Mouse (Mus musculus): ENCODE data around the gene Mien1.

Gene Mien1

DNA sequence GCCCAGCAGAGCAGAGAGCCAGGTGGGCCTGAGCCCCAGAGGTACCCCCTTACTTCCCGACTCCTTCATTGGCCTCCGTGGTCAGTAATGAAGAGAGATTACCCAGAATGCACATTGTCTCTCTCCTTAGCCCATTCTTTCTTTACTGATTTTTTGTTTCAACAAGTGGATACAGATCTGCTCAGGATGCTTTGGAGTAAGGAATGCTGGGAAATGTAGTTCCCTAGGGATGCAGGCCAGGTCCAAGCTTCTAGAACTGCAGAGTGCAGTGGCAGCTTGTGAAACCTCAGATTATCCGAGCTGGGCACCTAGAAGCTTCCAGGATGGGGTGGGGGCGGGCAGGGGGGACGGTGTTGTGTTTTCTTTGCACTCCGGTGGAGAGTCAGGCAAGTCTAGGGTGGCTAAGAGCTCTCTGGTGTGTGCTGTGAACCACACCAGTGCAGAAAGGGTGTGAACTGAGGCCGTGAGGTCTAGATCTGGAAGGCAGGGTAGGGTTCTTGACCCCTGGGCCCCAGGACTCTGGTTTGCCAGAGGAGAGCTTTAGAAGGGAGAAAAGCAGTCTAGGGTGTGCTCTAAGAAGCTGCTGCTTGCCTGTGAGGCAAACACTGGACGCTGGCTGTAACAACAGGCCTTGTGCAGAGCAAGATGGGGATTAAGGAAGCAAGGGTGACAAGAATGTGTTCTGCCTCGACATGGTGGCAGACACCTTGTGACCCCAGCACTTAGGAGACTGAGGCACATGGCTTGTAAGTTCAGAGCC lies 6.9 kb downstream of the Mien1 start:
- in situ Hi-C loops (cut with MboI) = no loop called here

DNA sequence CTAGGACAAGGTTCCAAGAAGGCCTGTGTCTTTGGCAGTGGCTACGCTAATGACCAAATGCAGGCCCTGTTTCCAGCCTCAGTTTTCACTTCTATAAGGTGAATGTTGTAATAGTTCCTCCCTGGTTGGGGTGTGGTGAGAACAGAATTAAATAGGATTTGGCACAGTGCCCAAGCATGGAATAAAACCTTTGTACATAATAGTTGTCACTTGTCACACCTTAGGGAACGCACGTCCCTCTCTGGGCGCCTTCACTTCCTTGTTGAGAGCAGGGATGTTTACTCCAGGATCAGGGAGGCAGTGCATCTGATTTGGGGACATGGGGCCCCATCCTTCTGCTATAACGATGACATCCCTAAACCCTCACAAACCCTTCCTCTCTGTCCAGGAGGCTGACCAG lies 10.4 kb downstream of the Mien1 start:
- in situ Hi-C loops (cut with MboI) = no loop called here

DNA sequence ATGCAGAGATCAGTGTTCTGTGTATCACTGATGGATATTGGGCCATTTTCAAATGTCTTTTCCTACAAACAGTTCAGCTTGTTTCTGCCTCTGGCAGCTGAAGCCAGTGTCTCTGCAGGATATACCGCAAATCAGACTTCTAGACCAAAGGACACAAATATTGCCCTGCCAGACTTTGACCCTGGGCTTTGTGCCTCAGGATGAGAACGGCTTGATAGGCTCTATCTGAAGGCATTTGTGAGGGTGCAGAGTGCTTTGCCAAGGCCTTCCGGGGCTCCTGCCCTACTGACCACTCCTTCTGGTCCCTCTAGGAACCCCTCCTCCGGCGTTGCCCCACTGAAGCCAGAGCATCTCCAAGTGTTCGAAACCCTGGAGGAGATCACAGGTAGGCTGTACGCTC lies 12.2 kb downstream of the Mien1 start:
- in situ Hi-C loops (cut with MboI) = no loop called here

DNA sequence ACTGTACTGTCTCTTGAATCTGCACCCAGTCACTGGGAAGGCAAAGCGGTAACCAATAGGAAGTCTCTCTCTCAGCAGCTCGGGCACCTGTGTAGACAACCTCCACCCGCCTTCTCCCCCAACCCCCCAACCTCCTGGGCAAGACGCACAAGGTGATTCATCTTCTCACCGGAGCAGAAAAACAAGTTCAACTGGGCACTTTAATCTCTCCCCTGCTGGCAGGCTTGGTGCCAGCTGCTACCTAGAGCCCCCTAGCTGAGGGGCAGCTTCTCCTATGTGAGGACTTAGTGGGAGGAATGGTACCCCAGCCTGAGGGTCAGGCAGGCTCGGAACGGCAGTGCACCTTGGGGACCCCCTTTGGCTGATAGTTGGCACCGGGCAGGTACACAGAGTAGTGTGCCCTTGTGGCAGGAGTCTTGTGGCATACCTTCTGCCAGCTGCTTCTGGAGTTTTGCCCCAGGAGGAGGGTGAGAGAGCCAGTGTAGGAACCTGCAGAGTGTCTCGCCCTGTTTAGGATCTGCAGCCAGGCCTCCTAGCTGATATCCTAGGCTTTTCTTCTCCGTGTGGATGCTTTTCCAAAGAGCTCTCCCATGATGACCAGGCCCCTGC lies 19.7 kb downstream of the Mien1 start:
- in situ Hi-C loops (cut with MboI) = no loop called here

DNA sequence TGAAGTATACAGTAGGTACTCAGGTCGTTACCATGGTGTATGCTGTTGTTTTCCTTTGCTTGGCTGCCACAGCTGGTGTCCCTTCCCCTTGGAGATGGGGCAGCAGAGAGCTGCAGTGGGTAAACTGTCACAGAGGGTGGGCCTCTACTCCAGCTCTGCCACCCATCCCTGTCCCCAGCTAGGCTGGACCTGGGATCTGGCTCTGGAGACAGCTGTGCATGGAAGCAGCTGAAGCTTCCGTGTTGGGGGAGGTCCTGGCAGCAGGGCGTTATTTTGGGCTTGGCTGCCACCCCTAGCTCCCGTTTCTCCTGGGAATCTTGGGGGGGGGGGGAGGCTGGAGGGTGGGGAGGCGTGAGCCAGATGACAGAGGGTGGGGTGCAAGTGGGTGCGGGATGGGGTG lies 20.5 kb downstream of the Mien1 start:
- in situ Hi-C loops (cut with MboI) = no loop called here

DNA sequence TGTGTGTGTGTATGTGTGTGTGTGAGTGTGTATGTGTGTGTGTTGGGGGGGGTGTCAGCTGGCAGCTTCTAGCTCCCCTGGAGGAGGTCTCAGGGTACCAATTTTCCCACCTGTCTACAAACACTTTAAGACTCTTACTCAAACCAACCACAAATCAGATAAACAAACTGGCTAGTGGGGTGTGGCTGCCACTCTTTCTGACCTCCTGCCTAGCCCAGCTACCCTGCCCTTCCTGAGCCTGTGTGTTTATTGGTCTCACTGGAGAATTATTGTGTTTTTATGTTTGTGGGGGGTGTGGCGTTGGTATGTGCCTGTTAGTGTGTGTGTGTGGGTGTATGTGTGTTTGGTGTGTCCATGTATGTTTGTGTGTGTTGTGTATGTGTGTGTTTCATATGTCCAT lies 21.7 kb downstream of the Mien1 start:
- in situ Hi-C loops (cut with MboI) = no loop called here

DNA sequence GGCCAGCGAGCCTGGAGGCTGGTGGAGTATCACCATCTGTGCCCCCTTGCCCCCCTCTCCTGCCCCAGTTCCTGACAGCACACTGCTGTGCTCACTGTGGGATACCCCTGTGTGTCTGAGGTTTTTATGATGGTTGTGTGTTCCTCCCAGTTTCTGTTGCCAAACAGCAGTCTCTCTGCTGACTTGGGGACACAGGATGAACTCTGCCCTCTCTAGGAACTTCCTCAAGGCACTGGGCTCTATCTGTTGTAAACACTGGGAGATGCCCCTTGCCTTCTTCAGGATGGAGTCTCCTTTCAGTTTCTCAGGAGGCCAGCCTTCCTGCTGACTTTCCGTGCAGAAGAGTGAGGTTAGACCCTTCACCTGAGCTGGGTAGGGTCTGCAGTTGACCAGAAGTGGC lies 24.6 kb downstream of the Mien1 start:
- in situ Hi-C loops (cut with MboI) = no loop called here

DNA sequence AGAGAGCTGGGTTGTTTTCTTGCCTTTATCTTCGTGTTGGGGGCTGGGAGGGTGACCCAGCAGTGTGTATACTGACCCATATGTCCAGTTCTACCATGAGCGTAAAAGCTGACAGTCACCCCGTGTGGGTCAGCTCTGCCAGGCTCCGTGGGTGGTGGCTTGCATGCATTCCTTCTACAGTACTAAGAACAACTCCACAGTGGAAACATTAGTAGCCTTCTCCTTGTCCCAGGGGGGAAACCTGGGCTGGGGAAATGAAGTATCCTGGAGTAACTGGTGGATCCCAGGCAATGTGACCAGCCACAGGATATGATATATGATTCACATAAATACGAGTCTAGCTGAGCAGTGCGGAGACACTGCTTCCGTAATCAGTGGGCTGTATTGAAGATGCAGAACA lies 25.1 kb downstream of the Mien1 start:
- in situ Hi-C loops (cut with MboI) = no loop called here

DNA sequence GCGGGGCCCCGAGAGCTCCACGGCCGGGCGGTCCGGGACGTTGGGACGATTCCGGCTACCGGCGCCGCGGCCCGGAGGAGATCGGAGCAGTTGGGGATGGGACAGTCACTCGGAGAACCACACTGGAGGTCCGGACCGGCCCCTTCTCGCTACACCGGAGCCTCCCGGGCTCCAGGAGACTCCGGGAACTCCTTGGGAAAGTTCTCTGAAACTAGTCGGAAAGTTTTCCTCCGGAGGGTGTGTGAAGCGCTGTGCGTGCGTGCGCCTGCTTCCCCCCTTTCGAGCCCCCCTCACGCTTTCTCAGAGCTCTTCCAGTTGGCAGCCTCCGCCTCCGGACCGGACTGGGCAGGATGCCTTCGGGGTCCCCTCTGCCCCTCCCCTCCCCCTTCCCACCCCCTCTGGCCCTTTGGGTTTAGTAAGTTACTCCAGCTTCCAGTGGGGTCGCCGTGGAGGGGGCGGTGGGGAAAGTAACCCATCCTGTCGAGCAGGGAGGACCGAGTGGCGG lies 25.9 kb downstream of the Mien1 start:
- in situ Hi-C loops (cut with MboI) = no loop called here

DNA sequence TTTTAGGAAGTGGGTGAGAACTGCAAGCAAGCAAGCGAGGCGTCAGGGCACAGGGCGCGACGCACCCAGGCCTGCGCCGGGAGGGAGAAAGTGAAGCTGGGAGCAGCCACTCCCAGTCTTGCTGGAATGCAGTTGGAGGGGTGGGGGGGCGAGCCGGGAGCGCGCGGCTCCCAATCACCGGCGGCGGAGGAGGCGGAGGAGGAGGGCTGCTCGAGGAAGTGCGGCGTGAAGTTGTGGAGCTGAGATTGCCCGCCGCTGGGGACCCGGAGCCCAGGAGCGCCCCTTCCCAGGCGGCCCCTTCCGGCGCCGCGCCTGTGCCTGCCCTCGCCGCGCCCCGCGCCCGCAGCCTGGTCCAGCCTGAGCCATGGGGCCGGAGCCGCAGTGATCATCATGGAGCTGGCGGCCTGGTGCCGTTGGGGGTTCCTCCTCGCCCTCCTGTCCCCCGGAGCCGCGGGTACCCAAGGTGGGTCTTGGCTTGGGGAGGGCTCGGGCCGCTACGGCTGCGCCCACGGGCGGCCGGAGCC lies 26.5 kb downstream of the Mien1 start, which contains the start of gene Erbb2:
Erbb2 (plus strand) TSS at position 198 of the 524 bp plus-strand sequence.
- in situ Hi-C loops (cut with MboI) = no loop called here

DNA sequence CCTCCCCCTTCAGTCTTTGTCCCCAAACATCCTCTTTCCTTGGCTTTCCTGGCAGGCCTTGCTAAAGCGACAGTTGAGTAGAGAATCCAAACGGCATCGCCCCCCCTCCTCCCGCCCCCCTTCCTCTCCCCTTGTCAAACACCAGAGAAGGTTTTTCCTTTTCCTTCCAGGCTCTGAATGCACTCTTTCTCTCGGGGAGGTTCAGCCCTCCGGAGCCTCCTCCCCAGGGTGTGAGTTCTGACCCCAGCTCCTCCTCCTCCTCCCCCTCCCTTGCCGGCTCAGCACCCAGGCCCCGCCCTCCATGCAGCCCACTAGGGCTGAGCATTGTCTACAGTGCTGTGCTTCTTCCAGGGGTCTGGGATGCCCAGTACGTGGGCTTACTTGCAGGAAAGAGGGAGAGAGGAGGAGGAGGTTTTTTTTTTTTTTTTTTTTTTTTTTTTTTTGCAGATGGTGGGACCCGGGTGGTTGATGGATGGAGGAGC lies 29.4 kb downstream of the Mien1 start:
- in situ Hi-C loops (cut with MboI) = no loop called here

DNA sequence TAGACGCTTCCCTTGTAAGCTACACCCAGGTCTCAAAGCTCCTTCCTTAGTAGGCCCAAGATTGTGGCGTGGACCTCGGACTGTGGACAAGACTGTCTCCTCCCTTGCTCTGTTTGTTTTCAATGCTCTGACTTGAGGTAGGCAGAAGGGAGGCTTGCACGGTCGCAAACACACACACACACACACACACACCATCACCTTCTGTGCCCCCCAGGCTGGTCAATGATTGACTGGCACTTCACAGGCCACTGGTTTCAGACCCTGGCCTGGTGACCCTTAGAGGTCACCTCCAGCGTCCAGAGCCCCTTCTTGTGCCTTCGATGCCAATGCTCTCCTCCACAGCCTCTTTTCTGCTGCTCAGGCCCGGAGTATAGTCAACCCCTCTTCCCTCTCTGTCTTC lies 29.9 kb downstream of the Mien1 start:
- in situ Hi-C loops (cut with MboI) = no loop called here

DNA sequence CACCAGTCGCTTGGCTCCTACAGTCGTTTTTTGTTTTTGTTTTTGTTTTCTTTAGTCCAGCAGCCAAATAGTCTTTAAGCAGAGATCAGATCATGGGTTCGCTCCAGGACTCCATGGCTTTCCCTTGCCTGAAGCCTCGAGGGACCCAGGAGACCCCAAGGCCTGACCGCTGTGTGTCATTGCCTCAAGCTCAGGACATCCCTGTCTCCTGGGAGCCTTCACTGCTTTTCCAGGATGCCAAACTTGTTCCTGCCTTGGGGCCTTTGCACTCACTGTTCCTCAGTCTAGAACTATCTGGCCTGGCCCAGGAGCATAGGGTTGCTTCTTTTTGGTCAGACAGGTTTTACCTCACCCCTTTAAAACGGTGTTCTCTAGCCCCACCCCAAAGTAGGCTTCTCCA lies 32.2 kb downstream of the Mien1 start:
- in situ Hi-C loops (cut with MboI) = no loop called here

DNA sequence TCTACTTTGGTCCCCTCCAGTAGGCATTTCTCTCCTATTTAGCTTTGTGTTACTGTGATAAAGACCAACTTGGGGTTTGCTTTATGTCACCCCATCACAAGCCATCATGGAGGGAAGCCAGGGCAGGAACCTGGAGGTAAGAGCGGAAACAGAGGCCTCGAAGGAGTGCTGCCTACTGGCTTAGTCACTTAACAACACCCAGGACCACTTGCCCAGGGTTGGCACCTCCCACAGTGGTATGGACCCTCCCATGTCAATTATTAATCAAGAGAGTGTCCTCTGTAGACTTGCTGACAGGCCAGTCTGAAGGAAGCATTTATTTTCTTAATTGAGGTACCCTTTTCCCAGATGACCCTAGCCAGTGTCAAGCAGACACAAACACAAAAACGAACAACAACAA lies 38.0 kb downstream of the Mien1 start:
- in situ Hi-C loops (cut with MboI) = no loop called here

DNA sequence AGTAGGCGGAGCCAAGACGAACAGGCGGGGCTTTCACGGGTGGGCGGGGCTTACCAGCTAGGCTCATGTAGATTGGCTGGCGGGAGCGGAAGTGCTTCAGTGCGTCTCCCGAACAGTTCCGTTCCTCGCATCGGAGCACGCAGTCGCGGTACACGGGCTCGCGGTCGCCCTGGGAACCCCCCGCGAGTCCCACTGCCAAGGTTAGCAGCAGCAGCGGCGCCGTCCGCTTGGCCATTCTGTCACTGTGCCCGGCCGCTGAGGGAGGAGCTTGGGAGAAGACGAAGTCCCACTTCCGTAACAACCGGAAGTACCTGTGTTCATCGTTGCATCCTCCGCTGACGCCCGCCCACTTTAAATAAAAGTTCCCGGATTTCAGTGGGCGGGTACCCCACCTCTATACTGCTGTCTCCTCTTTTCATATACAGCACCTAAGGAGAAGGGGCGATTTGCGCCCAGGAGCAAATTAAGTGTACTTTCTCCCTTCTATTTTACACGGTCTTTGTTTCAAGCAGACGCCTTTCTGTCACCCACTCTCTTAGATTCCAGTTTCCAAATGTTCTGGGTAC lies 38.5 kb downstream of the Mien1 start, which contains the start of gene Pgap3:
Pgap3 (minus strand) TSS at position 330 of the 566 bp plus-strand sequence.
- in situ Hi-C loops (cut with MboI) = no loop called here

DNA sequence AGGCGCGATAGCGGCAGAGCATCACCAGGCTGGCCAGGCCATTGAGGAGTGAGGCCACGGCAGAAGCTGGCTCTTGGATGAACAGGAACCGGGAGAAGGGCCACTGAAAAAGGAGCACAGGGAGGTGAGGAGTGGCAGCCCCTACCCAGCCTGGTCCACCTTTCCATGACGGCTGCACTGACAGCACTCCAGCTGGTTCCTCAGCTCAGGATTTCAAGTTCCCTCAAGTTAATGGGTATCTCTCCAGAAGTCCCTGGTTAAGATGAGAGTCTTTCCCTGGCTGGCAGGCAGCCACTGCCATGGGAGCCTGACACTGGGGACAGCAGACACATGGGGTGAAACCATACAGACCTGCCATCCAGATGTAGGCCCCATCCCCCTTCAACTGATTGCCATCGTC lies 40.8 kb downstream of the Mien1 start:
- in situ Hi-C loops (cut with MboI) = no loop called here

DNA sequence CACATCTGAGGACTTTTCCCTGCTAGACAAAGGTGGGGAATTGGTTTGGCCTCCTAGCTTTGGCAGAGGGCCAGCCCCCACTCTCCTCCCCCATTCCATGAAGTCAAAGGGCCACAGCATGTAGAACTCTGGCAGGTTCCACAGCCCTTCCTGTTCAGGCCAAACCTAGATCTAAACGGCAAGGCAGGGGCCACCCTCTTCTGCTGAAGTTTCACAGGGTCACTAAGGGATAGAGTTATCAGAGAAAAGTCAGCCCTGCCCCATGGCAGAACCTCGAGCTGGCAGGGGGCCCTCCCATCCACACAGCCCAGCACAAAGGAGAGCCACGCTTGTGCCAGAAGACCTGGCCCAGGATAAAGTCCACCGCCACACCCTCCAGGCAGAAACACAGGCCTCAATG lies 43.8 kb downstream of the Mien1 start:
- in situ Hi-C loops (cut with MboI) = no loop called here

DNA sequence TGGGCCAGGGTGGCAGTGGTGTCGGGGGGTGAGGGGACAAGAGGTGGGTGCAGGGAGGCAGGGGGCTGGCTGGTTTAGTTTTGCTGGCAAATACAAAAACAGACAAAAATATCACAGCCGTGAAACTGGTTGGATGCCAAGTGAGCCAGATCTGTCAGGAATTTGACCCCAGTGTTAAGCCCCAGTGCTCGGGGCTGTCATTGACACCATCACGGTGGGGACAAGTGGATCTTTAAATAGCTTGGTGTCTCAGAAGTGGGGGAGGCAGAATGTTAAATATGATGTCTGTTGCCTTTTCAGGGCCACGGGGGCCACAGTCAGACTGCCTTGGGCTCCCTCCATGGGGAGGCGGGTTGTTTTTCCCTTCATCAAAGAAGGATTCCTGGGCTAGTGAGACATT lies 44.5 kb downstream of the Mien1 start:
- in situ Hi-C loops (cut with MboI) = no loop called here

DNA sequence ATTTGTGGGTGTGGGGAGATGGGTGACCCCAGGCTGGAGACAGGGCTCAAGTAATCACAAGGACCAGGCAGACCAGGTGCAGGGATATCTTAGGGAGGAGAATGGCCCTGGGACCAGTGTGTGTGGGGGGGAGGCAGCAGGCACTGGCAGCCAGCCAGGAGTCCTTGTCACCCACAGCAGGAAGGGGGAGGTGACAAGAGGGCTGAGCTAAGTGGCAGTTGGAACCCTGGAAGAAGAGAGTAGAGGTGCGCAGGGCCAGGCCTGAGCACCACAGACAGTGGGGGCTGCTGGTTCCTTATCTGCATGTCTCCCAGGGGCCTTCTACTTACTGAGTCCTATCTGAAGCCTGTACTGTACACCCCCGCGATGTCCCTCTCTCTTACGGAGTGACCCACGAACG lies 45.5 kb downstream of the Mien1 start:
- in situ Hi-C loops (cut with MboI) = no loop called here

DNA sequence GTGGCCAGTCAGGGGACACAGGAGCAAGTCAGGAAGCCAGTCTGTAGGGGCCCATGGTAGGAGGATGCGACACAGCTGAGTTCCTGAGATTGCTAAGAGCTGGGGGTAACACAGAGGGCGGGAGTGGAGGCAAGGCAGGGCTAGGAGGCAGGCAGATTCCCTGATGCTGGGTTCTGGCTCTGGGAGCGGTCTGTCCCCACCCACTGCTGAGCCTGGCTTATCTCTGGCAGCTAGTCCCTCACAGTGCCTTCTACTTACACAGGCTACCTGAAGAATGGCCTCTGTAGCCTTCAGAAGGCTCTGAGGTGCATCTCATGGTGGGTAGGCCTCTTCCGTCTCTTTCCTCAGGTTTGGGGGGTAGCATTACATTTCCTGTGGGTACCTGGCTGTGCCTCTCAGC lies 46.1 kb downstream of the Mien1 start:
- in situ Hi-C loops (cut with MboI) = no loop called here

DNA sequence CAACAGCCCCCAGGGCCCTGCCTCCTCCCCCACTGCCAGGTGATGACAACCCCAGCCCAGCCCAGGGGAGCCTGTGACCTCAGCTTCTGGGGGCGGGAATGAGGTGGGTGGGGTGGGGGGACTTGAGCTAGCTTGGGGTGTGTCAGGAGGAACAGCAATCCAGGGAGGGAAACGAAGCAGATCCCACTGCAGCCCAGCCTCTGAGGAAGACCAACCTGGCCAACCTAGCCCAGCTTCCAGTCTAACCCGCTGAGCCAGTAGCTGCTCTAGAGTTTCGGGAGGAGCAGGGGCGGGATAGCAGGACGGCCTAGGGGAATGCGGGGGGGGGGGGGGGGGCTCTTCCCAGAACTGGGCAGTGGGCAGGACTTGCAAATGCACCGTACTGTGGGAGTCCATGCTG lies 46.8 kb downstream of the Mien1 start:
- in situ Hi-C loops (cut with MboI) = no loop called here

DNA sequence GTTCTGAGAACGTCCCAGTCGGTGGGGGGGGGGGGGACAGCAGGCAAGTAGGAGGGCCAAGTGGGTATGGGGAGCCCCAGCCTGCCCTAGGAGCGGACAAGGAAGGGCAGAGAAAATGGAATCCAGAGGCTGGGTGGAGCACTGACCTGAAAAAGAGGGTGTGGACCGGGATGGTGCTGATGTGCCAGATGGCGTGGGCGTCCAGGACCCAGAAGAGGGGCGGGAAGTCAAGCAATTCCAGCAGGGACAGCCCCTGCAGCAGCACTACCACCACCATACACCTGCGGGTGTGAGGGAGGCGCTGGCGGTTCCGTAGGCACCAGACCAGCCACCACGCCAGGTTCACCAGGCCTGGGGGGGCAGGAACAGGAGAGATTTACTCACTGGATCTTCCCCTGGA lies 48.6 kb downstream of the Mien1 start:
- in situ Hi-C loops (cut with MboI) = no loop called here
